Mouse (Mus musculus): ENCODE data around the gene Cdk10. TPM values are rescaled to one million over a fixed set of nuclear protein-coding genes. Genes with fewer than 3 reads are reported as not detected.

Gene Cdk10
- polyA plus RNA-seq, 1 experiment from 2014 or later = 42.4 TPM

- peak overlapping the region; percentile 69 for H3K9ac ChIP-seq
- H3K4me3 ChIP-seq = peak overlapping the region; percentile 45
- no peak for ATAC-seq (ENCODE audit: low read depth)
- H3K36me3 ChIP-seq = peaks cover 4% of the 10 kb centered on the region; the same call in 1 of the 2 replicates
- peak overlapping the region; percentile 73 for H3K4me2 ChIP-seq
- no peak overlapping the region for H3K27ac ChIP-seq (replicated peaks)
- whole genome bisulfite sequencing = 28% methylated on average over 13 of the region's 13 CpGs
- peaks cover 35% of the 10 kb centered on the region for H3K4me1 ChIP-seq (replicated peaks)
- no peaks in the 10 kb centered on the region for H3K9me3 ChIP-seq
- peaks cover 45% of the 10 kb centered on the region for H3K27me3 ChIP-seq
Observed at GRCm38 (mm10) chr8:123234918-123235519, 10.4 kb downstream of the Cdk10 start.

DNA sequence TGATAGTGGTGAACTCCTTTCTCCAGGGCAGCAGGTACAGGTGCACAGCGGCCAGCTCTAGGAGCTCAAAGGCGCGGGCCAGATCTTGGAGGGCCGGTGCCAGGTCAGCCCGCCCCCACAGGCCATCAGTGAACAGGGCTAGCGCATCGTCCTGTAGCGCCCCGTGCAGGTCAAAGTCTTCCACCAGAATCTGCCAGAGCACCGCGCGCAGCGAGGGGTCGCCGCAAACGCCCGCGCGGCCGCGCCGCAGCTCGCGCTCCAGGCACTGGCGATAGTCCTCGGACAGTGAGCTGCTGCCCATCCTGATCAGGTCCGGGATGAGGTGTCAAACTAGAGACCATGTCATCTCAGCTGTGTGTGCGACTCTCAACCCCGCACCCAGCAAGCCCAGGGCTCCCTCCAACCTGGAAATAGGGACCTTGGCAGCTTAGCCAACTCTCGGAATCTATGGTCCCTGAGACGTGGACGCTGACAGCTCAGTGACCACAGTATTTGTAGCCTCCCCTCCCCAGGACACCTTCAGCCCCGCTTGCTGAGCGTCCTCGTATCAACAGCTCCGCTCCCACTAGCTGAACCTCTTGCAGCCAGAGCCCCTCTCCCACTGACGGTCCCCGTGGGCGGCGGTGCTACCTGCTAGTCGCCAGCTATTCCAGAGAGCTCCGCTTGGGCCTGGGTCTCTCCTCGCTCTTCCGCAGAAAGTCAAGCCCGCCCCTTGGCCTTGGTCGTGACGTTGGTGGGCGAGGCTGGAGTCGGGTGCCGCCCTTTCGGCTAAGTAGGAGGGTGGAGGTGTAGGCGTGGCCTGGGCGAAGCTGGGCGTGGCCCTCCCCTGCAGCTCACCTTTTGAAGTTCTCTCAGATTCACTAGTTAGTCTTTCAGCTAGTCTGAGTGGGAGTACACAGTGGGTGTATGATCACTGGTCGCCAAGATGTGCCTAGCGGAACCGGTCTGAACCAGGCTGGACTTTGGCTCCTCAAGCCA is 11.2 kb downstream of the Cdk10 start, which contains the start of gene Spata2l:
Gene Spata2l, minus strand, starts transcription at position 714 of the 978 bp plus-strand sequence.
- Histone ChIP-seq H3K9me3 (no peaks in the 10 kb centered on the region), H3K4me1 (replicated peaks) (peaks cover 35% of the 10 kb centered on the region), H3K27ac (replicated peaks) (no peak within 1 kb of the TSS), H3K4me2 (peak within 1 kb of the TSS; percentile 73), H3K27me3 (peaks cover 45% of the 10 kb centered on the region), H3K9ac (peak within 1 kb of the TSS; percentile 69), H3K4me3 (peak within 1 kb of the TSS; percentile 45), H3K36me3 (no peaks in the 10 kb centered on the region)
- peak; percentile 80 for ATAC-seq (ENCODE audit: low read depth)
- WGBS = 1% methylated on average over 57 of the region's 57 CpGs

GRCm38 (mm10) chr8:123239398-123239797 is 14.8 kb downstream of the Cdk10 start:
- no peak overlapping the region for H3K4me3 ChIP-seq
- no peak for ATAC-seq (ENCODE audit: low read depth)
- peaks cover 29% of the 10 kb centered on the region for H3K36me3 ChIP-seq
- H3K9ac ChIP-seq = no peak overlapping the region
- no peak overlapping the region for H3K4me2 ChIP-seq
- 83% methylated on average over 10 of the region's 10 CpGs for WGBS
- peaks cover 26% of the 10 kb centered on the region for H3K27me3 ChIP-seq
- H3K9me3 ChIP-seq = no peaks in the 10 kb centered on the region
- H3K4me1 ChIP-seq (replicated peaks) = peaks cover 21% of the 10 kb centered on the region
- no peak overlapping the region for H3K27ac ChIP-seq (replicated peaks)

DNA sequence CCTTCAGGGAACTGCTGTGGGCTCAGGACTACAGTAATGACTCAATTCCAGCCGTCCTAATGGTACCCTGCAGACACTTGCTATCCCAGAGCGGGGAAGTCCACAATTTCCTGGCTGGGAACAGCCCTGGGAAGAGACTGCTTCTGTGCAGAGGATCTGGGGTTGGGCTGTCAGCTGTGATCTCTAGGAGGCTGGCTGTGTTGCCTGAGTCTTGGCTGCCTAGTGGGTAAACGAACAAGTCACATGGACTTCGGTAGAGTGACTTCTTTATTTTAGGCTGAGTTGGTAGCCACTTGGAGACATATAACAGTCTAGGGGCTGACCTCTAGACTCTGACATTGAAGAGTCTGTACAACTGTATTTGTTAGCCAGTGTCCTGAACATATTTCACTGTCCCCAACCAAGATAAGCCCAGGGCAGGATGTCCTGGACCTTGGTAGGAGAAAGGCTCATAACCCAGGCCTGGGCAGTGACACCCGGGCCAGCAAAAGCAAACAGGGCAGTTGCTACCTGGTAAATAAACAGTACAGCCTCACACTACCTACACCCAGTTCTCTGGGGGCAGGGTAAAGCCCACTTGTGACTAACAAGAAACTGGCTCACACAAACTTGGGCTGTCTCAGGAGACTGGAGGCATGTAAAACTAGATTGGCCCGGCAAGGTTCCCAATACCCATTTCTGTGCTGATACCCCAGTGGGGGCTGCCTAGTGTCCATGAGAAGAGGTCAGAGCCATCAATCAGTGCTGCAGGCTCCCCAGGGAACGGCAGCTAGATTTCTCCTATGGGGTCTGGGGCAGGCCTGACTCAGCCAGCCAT is 17.7 kb downstream of the Cdk10 start:
- no peaks in the 10 kb centered on the region for H3K9me3 ChIP-seq
- H3K36me3 ChIP-seq = peaks cover 58% of the 10 kb centered on the region
- ATAC-seq (ENCODE audit: low read depth) = no peak
- H3K9ac ChIP-seq = no peak overlapping the region
- WGBS = 86% methylated on average over 7 of the region's 7 CpGs
- H3K4me3 ChIP-seq = no peak overlapping the region
- no peaks in the 10 kb centered on the region for H3K4me1 ChIP-seq (replicated peaks)
- no peaks in the 10 kb centered on the region for H3K27me3 ChIP-seq
- no peak overlapping the region for H3K27ac ChIP-seq (replicated peaks)
- H3K4me2 ChIP-seq = no peak overlapping the region

- H3K4me2 ChIP-seq = no peak overlapping the region
- no peak overlapping the region for H3K27ac ChIP-seq (replicated peaks)
- no peaks in the 10 kb centered on the region for H3K9me3 ChIP-seq
- no peak overlapping the region for H3K4me3 ChIP-seq
- no peaks in the 10 kb centered on the region for H3K27me3 ChIP-seq
- 72% methylated on average over 11 of the region's 11 CpGs for WGBS
- no peaks in the 10 kb centered on the region for H3K4me1 ChIP-seq (replicated peaks)
- H3K36me3 ChIP-seq = peaks cover 66% of the 10 kb centered on the region
- ATAC-seq (ENCODE audit: low read depth) = no peak
- no peak overlapping the region for H3K9ac ChIP-seq
Observed at GRCm38 (mm10) chr8:123243053-123243452, 18.4 kb downstream of the Cdk10 start.

DNA sequence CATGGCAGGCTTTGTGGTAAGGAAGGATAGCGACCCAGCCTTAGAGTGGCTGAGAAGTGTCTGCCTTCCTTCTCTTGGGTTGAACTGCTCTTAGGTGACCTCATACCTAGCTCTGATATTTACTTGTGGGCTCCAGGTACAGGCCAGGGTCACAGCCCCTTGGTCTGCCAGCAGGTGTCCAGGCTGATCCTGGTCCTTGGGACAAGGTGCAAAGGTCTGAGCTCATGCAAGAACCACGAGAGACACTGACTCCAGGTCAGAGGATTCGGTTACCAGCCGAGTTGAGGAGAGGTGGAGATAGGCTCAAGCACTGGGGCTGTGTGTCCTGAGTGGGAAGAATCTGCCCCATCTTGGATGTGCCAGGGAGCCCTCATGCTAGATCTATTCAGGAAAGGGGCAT is 19.7 kb downstream of the Cdk10 start:
- ATAC-seq (ENCODE audit: low read depth) = no peak
- 91% methylated on average over 4 of the region's 4 CpGs for WGBS
- H3K9ac ChIP-seq = no peak overlapping the region

GRCm38 (mm10) chr8:123245543-123245942 is 20.9 kb downstream of the Cdk10 start:
- ATAC-seq (ENCODE audit: low read depth) = no peak
- no peak overlapping the region for H3K27ac ChIP-seq (replicated peaks)
- peaks cover 91% of the 10 kb centered on the region for H3K36me3 ChIP-seq
- no peak overlapping the region for H3K9ac ChIP-seq
- no peak overlapping the region for H3K4me3 ChIP-seq
- no peaks in the 10 kb centered on the region for H3K4me1 ChIP-seq (replicated peaks)
- no peaks in the 10 kb centered on the region for H3K27me3 ChIP-seq
- 92% methylated on average over 12 of the region's 12 CpGs for WGBS
- no peak overlapping the region for H3K4me2 ChIP-seq
- H3K9me3 ChIP-seq = no peaks in the 10 kb centered on the region

More for the DNA sequence above, 19.7 kb downstream of the Cdk10 start:
- no peak overlapping the region for H3K4me2 ChIP-seq
- no peak overlapping the region for H3K4me3 ChIP-seq
- no peaks in the 10 kb centered on the region for H3K27me3 ChIP-seq
- peaks cover 79% of the 10 kb centered on the region for H3K36me3 ChIP-seq
- H3K9me3 ChIP-seq = no peaks in the 10 kb centered on the region
- H3K27ac ChIP-seq (replicated peaks) = no peak overlapping the region
- no peaks in the 10 kb centered on the region for H3K4me1 ChIP-seq (replicated peaks)

GRCm38 (mm10) chr8:123247748-123248147 is 23.1 kb downstream of the Cdk10 start:
- no peak for ATAC-seq (ENCODE audit: low read depth)

GRCm38 (mm10) chr8:123248596-123248995 is 24.0 kb downstream of the Cdk10 start:
- Histone ChIP-seq H3K27me3 (no peaks in the 10 kb centered on the region), H3K4me1 (replicated peaks) (peaks cover 14% of the 10 kb centered on the region), H3K36me3 (peaks cover 86% of the 10 kb centered on the region), H3K9me3 (no peaks in the 10 kb centered on the region), H3K27ac (replicated peaks) (no peak overlapping the region), H3K9ac (no peak overlapping the region), H3K4me3 (no peak overlapping the region), H3K4me2 (no peak overlapping the region)
- 92% methylated on average over 8 of the region's 8 CpGs for WGBS
- no peak for ATAC-seq (ENCODE audit: low read depth)

More at GRCm38 (mm10) chr8:123247748-123248147, 23.1 kb downstream of the Cdk10 start:
- no peaks in the 10 kb centered on the region for H3K9me3 ChIP-seq
- H3K4me2 ChIP-seq = no peak overlapping the region
- H3K4me1 ChIP-seq (replicated peaks) = peaks cover 7% of the 10 kb centered on the region
- no peak overlapping the region for H3K4me3 ChIP-seq
- no peaks in the 10 kb centered on the region for H3K27me3 ChIP-seq
- 94% methylated on average over 6 of the region's 6 CpGs for WGBS
- no peak overlapping the region for H3K9ac ChIP-seq
- H3K36me3 ChIP-seq = peaks cover 94% of the 10 kb centered on the region
- H3K27ac ChIP-seq (replicated peaks) = no peak overlapping the region

DNA sequence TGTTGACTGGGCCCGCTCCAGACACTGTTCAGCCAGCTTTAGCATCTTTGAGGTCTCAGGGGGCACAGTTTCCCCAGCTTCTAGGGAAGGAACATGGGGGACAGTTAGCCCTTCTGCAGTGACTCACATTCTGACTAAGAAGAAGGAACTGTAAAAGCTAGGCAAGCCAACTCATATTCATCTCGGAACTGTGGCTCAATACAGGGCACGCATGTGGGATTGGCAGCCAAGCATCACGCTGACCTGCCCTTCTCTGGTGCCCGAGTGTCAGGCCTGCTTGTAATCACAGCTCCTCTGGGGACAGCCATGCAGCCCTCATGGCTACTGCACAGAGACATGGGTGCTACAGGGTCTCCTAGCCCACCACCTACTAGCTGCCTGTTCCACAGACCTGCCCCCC is 26.3 kb downstream of the Cdk10 start:
- WGBS = 96% methylated on average over 5 of the region's 5 CpGs
- H3K27me3 ChIP-seq = no peaks in the 10 kb centered on the region
- H3K9ac ChIP-seq = no peak overlapping the region
- no peak overlapping the region for H3K4me3 ChIP-seq
- no peak overlapping the region for H3K27ac ChIP-seq (replicated peaks)
- no peaks in the 10 kb centered on the region for H3K9me3 ChIP-seq
- H3K36me3 ChIP-seq = peaks cover 67% of the 10 kb centered on the region
- H3K4me2 ChIP-seq = no peak overlapping the region
- no peak for ATAC-seq (ENCODE audit: low read depth)
- peaks cover 27% of the 10 kb centered on the region for H3K4me1 ChIP-seq (replicated peaks)

DNA sequence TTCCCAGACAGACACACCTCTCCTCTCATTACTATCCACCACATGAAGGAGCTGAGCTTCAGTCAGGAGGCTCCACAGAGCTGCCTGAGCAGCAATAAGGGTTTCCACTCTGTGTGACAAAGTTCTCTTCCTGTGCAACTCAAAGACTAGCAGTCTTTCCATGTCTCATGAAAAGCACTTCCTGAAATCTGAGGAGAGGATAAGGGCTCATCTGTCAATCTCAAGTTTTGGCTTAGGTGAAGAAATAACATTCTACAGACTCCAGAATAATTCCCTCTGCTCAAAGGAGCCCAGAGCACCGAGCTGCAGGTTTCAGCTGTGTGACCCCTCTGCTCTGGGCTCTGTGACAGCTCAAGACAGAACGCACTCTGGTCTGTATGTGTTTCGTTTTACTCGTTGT is 28.3 kb downstream of the Cdk10 start:
- WGBS = 71% methylated on average over 4 of the region's 4 CpGs
- H3K27ac ChIP-seq (replicated peaks) = peak overlapping the region; percentile 93; the same call in 1 of the 2 replicates
- ATAC-seq (ENCODE audit: low read depth) = no peak
- peaks cover 67% of the 10 kb centered on the region for H3K36me3 ChIP-seq
- no peaks in the 10 kb centered on the region for H3K27me3 ChIP-seq
- peak overlapping the region; percentile 99 for H3K9ac ChIP-seq
- peaks cover 41% of the 10 kb centered on the region for H3K4me1 ChIP-seq (replicated peaks)
- H3K4me2 ChIP-seq = peak overlapping the region; percentile 96
- H3K9me3 ChIP-seq = no peaks in the 10 kb centered on the region
- peak overlapping the region; percentile 98 for H3K4me3 ChIP-seq

Data from neural tube, embryonic 13.5 days (tissue).